Mouse (Mus musculus): ENCODE results near the gene Casz1.

GRCm38 (mm10) chr4:148899927-148900294 lies 95.7 kb downstream of the Casz1 start:
- TF ChIP-seq CTCF (IDR thresholded peaks at IDR 0.05; ENCODE audit: low read depth) (no peak), EP300 (IDR thresholded peaks at IDR 0.05; ENCODE audit: low read depth) (no peak)

Measured in liver, embryonic 14.5 days (tissue).